Mouse (Mus musculus) G1E (cell line): ENCODE data around the gene Ugt1a10. TPM values are rescaled to one million over a fixed set of nuclear protein-coding genes. Genes with fewer than 3 reads are reported as not detected.
A peak's percentile ranks its signal among the peaks of the same experiment; 100 is the strongest.

ENCODE experiments used
- ATAC-seq: 2 replicates; pipeline ENCODE4 v1.8.0; 2016; ENCODE audit warnings: mild to moderate bottlenecking; ENCODE audit not compliant: insufficient number of reproducible peaks, poor library complexity, low FRiP score, severe bottlenecking; ENCODE audit errors: extremely low read depth
- DNase-seq: peaks from one replicate; pipeline ENCODE4 v3.0.0; 2012; ENCODE audit warnings: low spot score
- H3K27me3 ChIP-seq: 2 replicates; pipeline ENCODE4 v1.6.1; 2012; ENCODE audit warnings: mild to moderate bottlenecking, low read length, inconsistent platforms; ENCODE audit not compliant: insufficient read depth
- H3K36me3 ChIP-seq: replicated peaks from 2 replicates; pipeline ENCODE3; 2012; ENCODE audit warnings: mild to moderate bottlenecking, inconsistent platforms
- H3K4me1 ChIP-seq: 2 replicates; pipeline ENCODE4 v1.6.1; 2012; ENCODE audit warnings: low read depth, low read length, inconsistent platforms, mixed read lengths; ENCODE audit not compliant: insufficient read depth
- H3K4me3 ChIP-seq: 2 replicates; pipeline ENCODE4 v1.5.1; 2012; ENCODE audit warnings: low read depth, mild to moderate bottlenecking, inconsistent platforms, low read length, moderate library complexity, mixed read lengths
- H3K9me3 ChIP-seq: replicated peaks from 2 replicates; pipeline ENCODE4 v1.6.1; 2012; ENCODE audit warnings: inconsistent platforms
- CTCF ChIP-seq: IDR thresholded peaks from 2 replicates; pipeline ENCODE4 v1.5.1; 2012; ENCODE audit warnings: low read depth, low read length, inconsistent platforms, mixed read lengths
- GATA1 ChIP-seq: IDR thresholded peaks from 2 replicates; pipeline ENCODE4 v1.6.1; 2012; ENCODE audit warnings: borderline replicate concordance, low read length, inconsistent platforms, mixed read lengths
- GATA2 ChIP-seq: IDR thresholded peaks from 2 replicates; pipeline ENCODE4 v1.6.1; 2012; ENCODE audit warnings: low read depth, low read length, inconsistent platforms, borderline replicate concordance
- POLR2AphosphoS5 ChIP-seq: IDR thresholded peaks from 2 replicates; pipeline ENCODE4 v1.6.1; 2012; ENCODE audit warnings: low read depth, low read length, inconsistent platforms; ENCODE audit not compliant: insufficient replicate concordance
- TAL1 ChIP-seq: conservative IDR thresholded peaks from 2 replicates; pipeline ENCODE4 v1.6.1; 2012; ENCODE audit warnings: low read depth, low read length, inconsistent platforms, mixed read lengths
- polyA plus RNA-seq: library from polyadenylated mRNA; stranded (reverse); fragments of >175 nt; gene quantifications from 2 replicates; pipeline ENCODE4 v1.2.3, GENCODE M21; 2012
- total RNA-seq, 2 experiments: library from RNA; stranded (forward) in 1 of 2; stranded (reverse) in 1 of 2; fragments of 200-1000 nt in 1 of 2; fragments of >200 nt in 1 of 2; fragmentation: Nextera tagmentation in 1 of 2; gene quantifications; 2 replicates each; pipeline ENCODE4 v1.2.3; 2014 to 2017

The Ugt1a10 gene
- total RNA-seq (2014; fragmentation: Nextera tagmentation) (not detected in 2 replicates), total RNA-seq (2017) (0.05 TPM in 1 of 2 replicates, not detected in the other), polyA plus RNA-seq (not detected in 2 replicates)

DNA sequence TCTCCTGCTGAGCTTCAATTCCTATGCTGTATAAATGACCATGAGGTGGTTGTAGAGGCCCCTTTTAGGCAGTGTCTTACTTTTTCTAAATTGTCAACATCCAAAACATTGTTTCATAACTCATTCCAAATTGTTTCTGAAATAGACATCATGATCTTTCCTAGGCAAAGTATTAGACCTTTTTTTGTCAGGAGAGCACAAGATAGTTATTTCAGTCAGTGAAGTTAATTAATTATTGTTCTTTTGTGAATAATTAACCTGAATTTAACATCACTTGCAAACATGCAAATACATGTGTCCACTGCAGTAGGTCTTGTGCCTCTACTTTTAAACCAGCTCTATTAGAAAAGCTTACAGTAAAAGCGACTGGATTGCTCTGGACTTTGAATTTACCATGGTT, at the start of gene Ugt1a10:
Ugt1a10 (plus strand) TSS at position 301 of the 400 bp plus-strand sequence.
- peaks cover 21% of the 10 kb centered on the region for H3K27me3 ChIP-seq
- no peaks in the 10 kb centered on the region for H3K9me3 ChIP-seq
- DNase-seq (no peak), ATAC-seq (no peak)
- no peak for TF ChIP-seq GATA2
- TF ChIP-seq GATA1: no peak
- TF ChIP-seq CTCF: no peak
- TF ChIP-seq TAL1: no peak
- TF ChIP-seq POLR2AphosphoS5: no peak
- H3K36me3 ChIP-seq: no peaks in the 10 kb centered on the region
- H3K4me1 ChIP-seq: no peaks in the 10 kb centered on the region
- H3K4me3 ChIP-seq: no peak within 1 kb of the TSS

DNA sequence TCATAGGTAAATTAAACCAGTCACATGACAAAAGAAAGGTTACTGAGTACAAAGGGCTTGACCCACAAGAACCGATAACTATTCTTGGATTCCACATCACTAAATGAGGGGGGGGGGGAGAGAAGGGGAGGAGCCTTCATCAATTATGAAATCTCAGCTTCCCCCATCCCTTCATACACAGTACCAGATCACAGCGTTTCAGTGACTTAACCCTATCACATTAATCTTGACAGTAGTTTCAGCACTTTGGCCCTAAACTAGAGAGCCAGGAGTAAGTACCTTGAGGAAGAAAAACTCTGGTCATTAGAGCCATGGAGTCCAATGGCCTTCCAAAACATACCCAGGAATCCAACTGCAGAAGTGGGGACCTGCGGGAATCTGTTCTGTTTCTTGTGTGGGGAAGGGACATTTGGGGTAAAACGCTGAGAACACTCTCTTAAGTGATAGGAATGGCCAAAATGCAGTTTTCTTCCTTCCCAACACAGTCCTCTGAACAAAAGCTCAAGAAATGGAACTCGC, 47.4 kb upstream of the Ugt1a10 start:
- peak overlapping the region; percentile 76 for H3K4me3 ChIP-seq
- TF ChIP-seq TAL1 (no peak), POLR2AphosphoS5 (no peak), GATA2 (no peak), CTCF (no peak), GATA1 (no peak)
- no peak for DNase-seq
- H3K36me3 ChIP-seq: peaks cover 31% of the 10 kb centered on the region
- ATAC-seq: no peak
- H3K27me3 ChIP-seq: no peaks in the 10 kb centered on the region
- no peaks in the 10 kb centered on the region for H3K9me3 ChIP-seq
- H3K4me1 ChIP-seq: peaks cover 33% of the 10 kb centered on the region

GRCm38 (mm10) chr1:88008211-88008697, 46.9 kb upstream of the Ugt1a10 start, which contains the start of gene Usp40:
Gene Usp40, minus strand, starts transcription at chr1:88008551.
- H3K4me3 ChIP-seq: peak within 1 kb of the TSS; percentile 76
- TF ChIP-seq CTCF (no peak), GATA1 (no peak), TAL1 (no peak), GATA2 (no peak), POLR2AphosphoS5 (no peak)
- peaks cover 33% of the 10 kb centered on the region for H3K4me1 ChIP-seq
- no peaks in the 10 kb centered on the region for H3K9me3 ChIP-seq
- peaks cover 4% of the 10 kb centered on the region; the same call in 1 of the 2 replicates for H3K27me3 ChIP-seq
- H3K36me3 ChIP-seq: peaks cover 26% of the 10 kb centered on the region
- ATAC-seq (peak; percentile 84), DNase-seq (peak; percentile 89)

GRCm38 (mm10) chr1:88008735-88009134, 46.5 kb upstream of the Ugt1a10 start:
- no peak for DNase-seq
- peak overlapping the region; percentile 76; the same call in 1 of the 2 replicates for H3K4me3 ChIP-seq
- H3K36me3 ChIP-seq: peaks cover 23% of the 10 kb centered on the region
- TF ChIP-seq TAL1 (no peak), GATA2 (no peak), GATA1 (no peak), POLR2AphosphoS5 (no peak), CTCF (no peak)
- peaks cover 5% of the 10 kb centered on the region; the same call in 1 of the 2 replicates for H3K27me3 ChIP-seq
- H3K9me3 ChIP-seq: no peaks in the 10 kb centered on the region
- H3K4me1 ChIP-seq: peaks cover 33% of the 10 kb centered on the region
- ATAC-seq: no peak

DNA sequence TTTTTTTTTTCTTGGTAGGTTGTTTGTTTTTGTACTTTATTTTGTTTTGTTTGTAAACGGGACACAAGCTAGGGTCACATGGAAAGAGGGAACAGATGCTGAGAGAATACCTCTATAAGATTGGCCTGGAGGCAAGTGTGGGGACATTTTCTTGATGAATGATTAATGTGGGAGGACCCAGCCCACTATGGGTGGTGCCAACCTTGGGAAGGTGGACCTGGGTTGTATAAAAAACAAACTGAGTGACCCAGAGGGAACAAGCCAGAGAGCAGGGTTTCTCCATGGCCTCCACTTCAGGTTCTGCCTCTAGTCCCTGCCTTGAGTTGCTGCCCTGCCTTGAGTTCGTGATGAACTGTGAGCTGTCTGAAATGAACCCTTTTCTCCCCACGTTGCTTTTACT, 45.7 kb upstream of the Ugt1a10 start:
- Histone ChIP-seq H3K36me3 (peaks cover 17% of the 10 kb centered on the region), H3K9me3 (no peaks in the 10 kb centered on the region), H3K4me1 (peaks cover 31% of the 10 kb centered on the region), H3K4me3 (no peak overlapping the region), H3K27me3 (peaks cover 10% of the 10 kb centered on the region; the same call in 1 of the 2 replicates)
- ATAC-seq (no peak), DNase-seq (no peak)
- TF ChIP-seq CTCF (no peak), TAL1 (no peak), GATA2 (no peak), GATA1 (no peak)

- no peak for TF ChIP-seq CTCF
- TF ChIP-seq GATA1: no peak
- Histone ChIP-seq H3K36me3 (no peaks in the 10 kb centered on the region), H3K4me3 (no peak overlapping the region), H3K4me1 (peaks cover 8% of the 10 kb centered on the region), H3K27me3 (peaks cover 20% of the 10 kb centered on the region), H3K9me3 (peaks cover 5% of the 10 kb centered on the region; the same call in 1 of the 2 replicates)
- ATAC-seq: no peak
- DNase-seq: no peak
These were observed 41.5 kb upstream of the Ugt1a10 start for GRCm38 (mm10) chr1:88013726-88014125.
